Mouse (Mus musculus): ENCODE results near the gene Ephb6.
"Not testable (repeated sequence)": the region's sequence is repeated elsewhere in the genome, so short reads cannot be mapped to it uniquely, and the experiment has no call there.

Gene Ephb6

GRCm38 (mm10) chr6:41605061-41605793, at the start of gene Ephb6:
Ephb6 (plus strand) TSS chr6:41605482.
- peak; percentile 9 to 14 for DNase-seq

GRCm38 (mm10) chr6:41556389-41556788, 48.9 kb upstream of the Ephb6 start:
- DNase-seq: no peak

GRCm38 (mm10) chr6:41557468-41557867, 47.8 kb upstream of the Ephb6 start:
- no peak for DNase-seq

- DNase-seq: no peak
These were observed 47.0 kb upstream of the Ephb6 start for GRCm38 (mm10) chr6:41558271-41558670.

- DNase-seq: no peak
These were observed 46.0 kb upstream of the Ephb6 start for GRCm38 (mm10) chr6:41559331-41559730.

GRCm38 (mm10) chr6:41560273-41560672, 45.0 kb upstream of the Ephb6 start:
- DNase-seq: no peak

GRCm38 (mm10) chr6:41562598-41562997, 42.7 kb upstream of the Ephb6 start:
- DNase-seq: no peak

GRCm38 (mm10) chr6:41563104-41563951, 42.0 kb upstream of the Ephb6 start:
- DNase-seq: not testable (repeated sequence)

GRCm38 (mm10) chr6:41565261-41565660, 40.0 kb upstream of the Ephb6 start:
- no peak for DNase-seq

- DNase-seq: no peak
These were observed 38.3 kb upstream of the Ephb6 start for GRCm38 (mm10) chr6:41566965-41567364.

- DNase-seq: no peak
These were observed 36.2 kb upstream of the Ephb6 start for GRCm38 (mm10) chr6:41569078-41569477.

GRCm38 (mm10) chr6:41576526-41577097, 28.7 kb upstream of the Ephb6 start:
- DNase-seq: no peak

- DNase-seq: no peak
These were observed 28.0 kb upstream of the Ephb6 start for GRCm38 (mm10) chr6:41577297-41577696.

- no peak for DNase-seq
These were observed 24.0 kb upstream of the Ephb6 start for GRCm38 (mm10) chr6:41581295-41581694.

GRCm38 (mm10) chr6:41582189-41582588, 23.1 kb upstream of the Ephb6 start:
- no peak for DNase-seq

- DNase-seq: peak in 1 of 2 experiments; percentile 13
These were observed 756 bp upstream of the Ephb6 start for GRCm38 (mm10) chr6:41604401-41605050.

- no peak for DNase-seq
These were observed 467 bp downstream of the Ephb6 start for GRCm38 (mm10) chr6:41605794-41606104.

- no peak for DNase-seq
These were observed 932 bp downstream of the Ephb6 start for GRCm38 (mm10) chr6:41606214-41606613.

- no peak for DNase-seq
These were observed 2.4 kb downstream of the Ephb6 start for GRCm38 (mm10) chr6:41607637-41608036.

- no peak for DNase-seq
These were observed 15.0 kb downstream of the Ephb6 start for GRCm38 (mm10) chr6:41620173-41620798.

GRCm38 (mm10) chr6:41621241-41621990, 16.1 kb downstream of the Ephb6 start:
- no peak for DNase-seq

- no peak for DNase-seq
These were observed 17.4 kb downstream of the Ephb6 start for GRCm38 (mm10) chr6:41622661-41623060.
